Mouse (Mus musculus) fat pad, adult 2 months (tissue): ENCODE data around the gene Dnah2.
"Not testable (repeated sequence)": the region's sequence is repeated elsewhere in the genome, so short reads cannot be mapped to it uniquely, and the experiment has no call there.

Experiments
- DNase-seq: peaks from one replicate; pipeline ENCODE4 v3.0.0-alpha.2; 2011; ENCODE audit warnings: low read depth, low spot score; ENCODE audit errors: extremely low read depth

The Dnah2 gene

GRCm38 (mm10) chr11:69395634-69396373 lies 153.1 kb downstream of the Dnah2 start:
- DNase-seq: peak; percentile 95

GRCm38 (mm10) chr11:69395235-69395633 lies 153.7 kb downstream of the Dnah2 start, which contains the start of the genes Naa38 and Cyb5d1:
Naa38 (plus strand) TSS chr11:69395487.
Cyb5d1 (minus strand) TSS chr11:69395631.
- not testable (repeated sequence) for DNase-seq

GRCm38 (mm10) chr11:69394591-69395167 lies 154.2 kb downstream of the Dnah2 start:
- not testable (repeated sequence) for DNase-seq

GRCm38 (mm10) chr11:69390400-69391034 lies 158.4 kb downstream of the Dnah2 start:
- no peak for DNase-seq

GRCm38 (mm10) chr11:69389531-69390399 lies 159.1 kb downstream of the Dnah2 start:
- no peak for DNase-seq

- DNase-seq: no peak
These were observed 160.2 kb downstream of the Dnah2 start for GRCm38 (mm10) chr11:69388680-69389079.

- no peak for DNase-seq
These were observed 162.2 kb downstream of the Dnah2 start for GRCm38 (mm10) chr11:69386758-69387157.

- no peak for DNase-seq
These were observed 163.9 kb downstream of the Dnah2 start for GRCm38 (mm10) chr11:69384979-69385378.

- DNase-seq: no peak
These were observed 166.3 kb downstream of the Dnah2 start for GRCm38 (mm10) chr11:69382478-69383105.

- no peak for DNase-seq
These were observed 167.6 kb downstream of the Dnah2 start for GRCm38 (mm10) chr11:69381356-69381755.

GRCm38 (mm10) chr11:69379600-69379999 lies 169.3 kb downstream of the Dnah2 start:
- DNase-seq: no peak

- DNase-seq: no peak
These were observed 171.1 kb downstream of the Dnah2 start for GRCm38 (mm10) chr11:69377766-69378165.

GRCm38 (mm10) chr11:69375646-69376045 lies 173.3 kb downstream of the Dnah2 start:
- DNase-seq: no peak

GRCm38 (mm10) chr11:69373223-69373965 lies 175.5 kb downstream of the Dnah2 start:
- DNase-seq: no peak

GRCm38 (mm10) chr11:69372780-69373170 lies 176.1 kb downstream of the Dnah2 start:
- DNase-seq: no peak

- DNase-seq: no peak
These were observed 176.7 kb downstream of the Dnah2 start for GRCm38 (mm10) chr11:69372056-69372779.

- DNase-seq: no peak
These were observed 177.3 kb downstream of the Dnah2 start for GRCm38 (mm10) chr11:69371601-69372000.

GRCm38 (mm10) chr11:69370817-69371215 lies 178.1 kb downstream of the Dnah2 start:
- peak; percentile 42 for DNase-seq
